ENCODE assay signal across 8 mouse cellular contexts in the genomic region with DNA sequence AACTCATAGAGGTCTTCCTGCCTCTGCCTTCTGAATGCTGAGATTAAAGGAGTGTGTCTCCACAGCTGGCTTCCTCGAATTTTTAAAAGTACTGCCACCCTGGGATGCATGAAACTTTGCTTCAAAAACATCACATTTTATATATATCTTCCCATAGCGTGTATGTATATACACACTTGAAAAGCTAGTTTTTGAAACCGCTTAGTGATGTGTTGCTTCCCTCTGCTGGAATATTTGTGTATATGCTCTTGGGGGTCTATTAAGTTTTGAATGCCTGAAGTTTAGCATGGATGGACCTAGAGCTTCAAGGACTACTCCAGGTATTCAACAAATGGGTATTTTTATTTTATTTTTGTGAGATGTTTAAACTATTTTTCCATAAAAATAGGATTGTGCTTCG. TPM values are rescaled to one million over a fixed set of nuclear protein-coding genes. Genes with fewer than 3 reads are reported as not detected.
A peak's percentile ranks its signal among the peaks of the same experiment; 100 is the strongest.
DNase-seq lines count a peak whose midpoint lies in the region; TF ChIP-seq lines count a peak whose summit lies in the region.

No protein-coding gene starts in this region.

- intact Hi-C loops in heart, postnatal 36 days (cut with DNase I): loop anchor here (1.0 to 2.0 kb wide), 4 partner anchors 76 to 305 kb away; no protein-coding TSS in a partner anchor

- no peak overlapping the region for H3K4me3 ChIP-seq in cerebellum, adult 2 months (replicated peaks; ENCODE audit: insufficient read depth, low read depth, low read length)

- TF ChIP-seq POLR2A in cerebellum, adult 2 months (IDR thresholded peaks at IDR 0.05; ENCODE audit: borderline replicate concordance, insufficient read depth, low read length): no peak

- no peaks in the 10 kb centered on the region for H3K27me3 ChIP-seq in cerebellum, adult 2 months (ENCODE audit: control insufficient read depth, insufficient read depth, low read length)

- no peak overlapping the region for H3K27ac ChIP-seq in cerebellum, adult 2 months (ENCODE audit: insufficient read depth, low read length)

- peak in 1 of 2 experiments; percentile 40 for DNase-seq in cerebellum, adult 2 months
- no peak for DNase-seq in cerebellum, adult 9-11 months
- peak; percentile 22 for DNase-seq in layer of hippocampus, adult 9-10 months (ENCODE audit: low spot score)
- no peak for DNase-seq in layer of hippocampus, postnatal 25 days (ENCODE audit: extremely low spot score in 1 of 2, low spot score in 1 of 2)
- DNase-seq in adipocyte (ENCODE audit: low spot score): peak; percentile 55
- peak; percentile 65 for DNase-seq in lung, postnatal 36 days
- DNase-seq in urinary bladder, postnatal 36 days (ENCODE audit: low spot score in 2 of 2): no peak
- DNase-seq in heart, postnatal 36 days: no peak

- peak; percentile 40; the same call in 1 of the 2 replicates for TF ChIP-seq CTCF in cerebellum, adult 2 months (IDR thresholded peaks at IDR 0.05; ENCODE audit: borderline replicate concordance, insufficient read depth, low read depth, low read length)

- H3K4me1 ChIP-seq in cerebellum, adult 2 months (ENCODE audit: control insufficient read depth, insufficient read depth, low read length): no peaks in the 10 kb centered on the region

- WGBS in cerebellum, adult 2 months: 36% methylated on average over 4 of the region's 4 CpGs

RNA-seq across cellular contexts. Expression of a gene that starts 14.7 kb away (rescaled TPM):
- 30.4 and 30.7 TPM in 2 replicates for polyA plus RNA-seq in cerebellum, adult 2 months (2012; rRNA removed)
- total RNA-seq in layer of hippocampus, postnatal 25 days (2021): 10 to 100 TPM; 29.6 to 34.3 TPM
- 10 to 100 TPM; 11.2 to 11.4 TPM for total RNA-seq in heart, postnatal 36 days (2021)

Comparison
In these comparisons a context has a peak if more than half of its experiments do, and no peak if none do; other contexts are left out.
1. DNase-seq: peak in layer of hippocampus, adult 9-10 months (single experiment), adipocyte (single experiment) and lung, postnatal 36 days (single experiment); none in cerebellum, adult 9-11 months (single experiment), layer of hippocampus, postnatal 25 days (0 of 2), urinary bladder, postnatal 36 days (0 of 2) and heart, postnatal 36 days (0 of 2).